Mouse (Mus musculus) cerebellum, postnatal 4 days (tissue): ENCODE measurements around the gene Fam76b.
A peak's percentile ranks its signal among the peaks of the same experiment; 100 is the strongest.

Experiments
- DNase-seq, 2 experiments: peaks; one replicate each; pipeline ENCODE4 v3.0.0; 2022; ENCODE audit warnings: low spot score in 2 of 2, mixed read lengths in 1 of 2

Gene Fam76b

GRCm38 (mm10) chr9:13867646-13868045, 40.1 kb downstream of the Fam76b start:
- DNase-seq = no peak

- no peak for DNase-seq
Measured at GRCm38 (mm10) chr9:13871631-13872030, 44.1 kb downstream of the Fam76b start.

GRCm38 (mm10) chr9:13874359-13874758, 46.8 kb downstream of the Fam76b start:
- no peak for DNase-seq

- DNase-seq = no peak
Measured at GRCm38 (mm10) chr9:13875340-13875739, 47.8 kb downstream of the Fam76b start.

- DNase-seq = no peak
Measured at GRCm38 (mm10) chr9:13880761-13881160, 53.2 kb downstream of the Fam76b start.

GRCm38 (mm10) chr9:13882478-13882877, 55.0 kb downstream of the Fam76b start:
- no peak for DNase-seq

- no peak for DNase-seq
Measured at GRCm38 (mm10) chr9:13888981-13889380, 61.5 kb downstream of the Fam76b start.

- peak; percentile 82 to 89 for DNase-seq
Measured at GRCm38 (mm10) chr9:13889657-13890056, 62.1 kb downstream of the Fam76b start.

- DNase-seq = no peak
Measured at GRCm38 (mm10) chr9:13890171-13890570, 62.7 kb downstream of the Fam76b start.

- DNase-seq = no peak
Measured at GRCm38 (mm10) chr9:13891888-13892287, 64.4 kb downstream of the Fam76b start.

- DNase-seq = no peak
Measured at GRCm38 (mm10) chr9:13893044-13893443, 65.5 kb downstream of the Fam76b start.

GRCm38 (mm10) chr9:13894491-13894890, 67.0 kb downstream of the Fam76b start:
- no peak for DNase-seq

- no peak for DNase-seq
Measured at GRCm38 (mm10) chr9:13894936-13895335, 67.4 kb downstream of the Fam76b start.

- no peak for DNase-seq
Measured at GRCm38 (mm10) chr9:13896055-13896454, 68.5 kb downstream of the Fam76b start.

- peak in 1 of 2 experiments; percentile 49 for DNase-seq
Measured at GRCm38 (mm10) chr9:13898510-13899305, 71.2 kb downstream of the Fam76b start.

- no peak for DNase-seq
Measured at GRCm38 (mm10) chr9:13902030-13902429, 74.5 kb downstream of the Fam76b start.

GRCm38 (mm10) chr9:13904091-13904779, 76.7 kb downstream of the Fam76b start:
- DNase-seq = no peak
